Mouse (Mus musculus) hindbrain, embryonic 10.5 days (tissue): ENCODE measurements around the gene Spata13. TPM values are rescaled to one million over a fixed set of nuclear protein-coding genes. Genes with fewer than 3 reads are reported as not detected.

Source experiments
- DNase-seq: peaks from one replicate; pipeline ENCODE4 v3.0.0-alpha.2; 2017; ENCODE audit warnings: low spot score
- H3K27ac ChIP-seq: fragments of 300-500 bp; sonication (generic); 2 replicates; pipeline ENCODE4 v1.5.1; 2016; ENCODE audit warnings: mild to moderate bottlenecking, moderate library complexity
- H3K27me3 ChIP-seq: fragments of 300-500 bp; sonication (generic); 2 replicates; pipeline ENCODE4 v1.6.1; 2016; ENCODE audit warnings: mild to moderate bottlenecking; ENCODE audit not compliant: poor library complexity, insufficient read depth, severe bottlenecking
- H3K36me3 ChIP-seq: fragments of 300-500 bp; sonication (generic); 2 replicates; pipeline ENCODE4 v1.6.1; 2016; ENCODE audit warnings: mild to moderate bottlenecking, moderate library complexity
- H3K4me1 ChIP-seq: fragments of 300-500 bp; sonication (generic); replicated peaks from 2 replicates; pipeline ENCODE4 v1.6.1; 2016; ENCODE audit warnings: mild to moderate bottlenecking
- H3K4me3 ChIP-seq: fragments of 300-500 bp; sonication (generic); 2 replicates; pipeline ENCODE4 v1.5.1; 2016; ENCODE audit warnings: mild to moderate bottlenecking, moderate library complexity
- H3K9me3 ChIP-seq: fragments of 300-500 bp; sonication (generic); 2 replicates; pipeline ENCODE4 v1.6.1; 2016; ENCODE audit warnings: mild to moderate bottlenecking, moderate library complexity
- WGBS: fragments of 180-500 bp; shearing (Covaris S2); methylation state at CpG from one replicate; pipeline ENCODE4 v1.1.7; 2016; 5-methylcytosine and 5-hydroxymethylcytosine counted together
- polyA plus RNA-seq: library from polyadenylated mRNA; unstranded; fragments of >200 nt; fragmentation: Nextera tagmentation; extraction: Ambion mirVana; gene quantifications from 2 replicates; pipeline ENCODE4 v1.2.1, GENCODE M21; 2016

Spata13 gene
- polyA plus RNA-seq, 1 experiment from 2014 or later, result 56.7 TPM

- 81% methylated on average over 14 of the region's 14 CpGs for WGBS
- Histone ChIP-seq H3K36me3 (peaks cover 96% of the 10 kb centered on the region), H3K4me1 (no peaks in the 10 kb centered on the region), H3K4me3 (no peak overlapping the region), H3K27me3 (no peaks in the 10 kb centered on the region), H3K9me3 (no peaks in the 10 kb centered on the region), H3K27ac (no peak overlapping the region)
- DNase-seq, result no peak
These were observed 119.3 kb downstream of the Spata13 start for GRCm38 (mm10) chr14:60752892-60753800.

GRCm38 (mm10) chr14:60753801-60754126 is 120.0 kb downstream of the Spata13 start:
- no peak for DNase-seq
- Histone ChIP-seq H3K27me3 (no peaks in the 10 kb centered on the region), H3K4me1 (no peaks in the 10 kb centered on the region), H3K27ac (no peak overlapping the region), H3K4me3 (no peak overlapping the region), H3K36me3 (peaks cover 96% of the 10 kb centered on the region), H3K9me3 (no peaks in the 10 kb centered on the region)
- 94% methylated on average over 10 of the region's 10 CpGs for WGBS

- H3K27me3 ChIP-seq, result no peaks in the 10 kb centered on the region
- 96% methylated on average over 5 of the region's 5 CpGs for WGBS
- no peak for DNase-seq
- H3K27ac ChIP-seq, result no peak overlapping the region
- no peaks in the 10 kb centered on the region for H3K4me1 ChIP-seq
- no peaks in the 10 kb centered on the region for H3K9me3 ChIP-seq
- H3K36me3 ChIP-seq, result peaks cover 96% of the 10 kb centered on the region
- no peak overlapping the region for H3K4me3 ChIP-seq
These were observed 120.9 kb downstream of the Spata13 start for GRCm38 (mm10) chr14:60754656-60755055.

DNA sequence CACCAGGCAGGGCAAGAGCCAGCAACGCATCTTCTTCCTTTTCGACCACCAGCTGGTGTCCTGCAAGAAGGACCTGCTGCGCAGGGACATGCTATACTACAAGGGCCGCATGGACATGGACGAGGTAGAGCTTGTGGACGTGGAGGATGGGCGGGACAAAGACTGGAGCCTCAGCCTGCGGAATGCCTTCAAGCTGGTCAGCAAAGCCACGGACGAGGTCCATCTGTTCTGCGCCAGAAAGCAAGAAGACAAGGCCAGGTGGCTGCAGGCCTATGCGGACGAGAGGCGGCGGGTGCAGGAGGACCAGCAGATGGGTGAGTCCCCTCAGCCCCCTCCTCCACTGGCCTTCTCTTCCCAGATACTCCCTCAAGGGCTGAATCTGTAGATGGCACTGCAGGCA is 122.5 kb downstream of the Spata13 start:
- Histone ChIP-seq H3K36me3 (peaks cover 96% of the 10 kb centered on the region), H3K4me3 (no peak overlapping the region), H3K9me3 (no peaks in the 10 kb centered on the region), H3K27me3 (no peaks in the 10 kb centered on the region), H3K4me1 (no peaks in the 10 kb centered on the region), H3K27ac (no peak overlapping the region)
- WGBS, result 92% methylated on average over 15 of the region's 15 CpGs
- no peak for DNase-seq

GRCm38 (mm10) chr14:60757265-60757664 is 123.5 kb downstream of the Spata13 start:
- H3K36me3 ChIP-seq, result peaks cover 96% of the 10 kb centered on the region
- H3K27me3 ChIP-seq, result no peaks in the 10 kb centered on the region
- no peaks in the 10 kb centered on the region for H3K4me1 ChIP-seq
- H3K27ac ChIP-seq, result no peak overlapping the region
- DNase-seq, result no peak
- WGBS, result 95% methylated on average over 8 of the region's 8 CpGs
- H3K9me3 ChIP-seq, result no peaks in the 10 kb centered on the region
- H3K4me3 ChIP-seq, result no peak overlapping the region

DNA sequence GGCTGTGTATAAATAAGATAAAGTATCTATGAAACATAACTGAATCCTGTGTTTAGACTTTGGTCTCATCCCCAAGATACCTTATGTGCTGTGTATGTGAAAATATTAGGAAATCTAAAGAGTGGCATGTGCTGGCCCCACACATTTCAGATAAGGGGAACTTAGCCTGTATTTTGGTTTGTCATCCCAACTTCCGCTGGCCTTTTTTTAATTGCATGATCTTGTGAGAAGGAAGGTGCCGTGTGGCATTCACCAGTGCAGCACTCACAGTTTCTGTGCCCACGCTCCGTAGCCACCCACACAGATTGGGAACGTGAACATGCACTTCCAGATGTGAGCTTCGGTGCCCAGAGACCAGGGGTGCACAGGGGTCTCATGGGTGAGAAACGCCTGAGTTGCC is 123.9 kb downstream of the Spata13 start:
- no peaks in the 10 kb centered on the region for H3K27me3 ChIP-seq
- H3K4me3 ChIP-seq, result no peak overlapping the region
- DNase-seq, result no peak
- WGBS, result 95% methylated on average over 7 of the region's 7 CpGs
- peaks cover 100% of the 10 kb centered on the region for H3K36me3 ChIP-seq
- no peak overlapping the region for H3K27ac ChIP-seq
- H3K4me1 ChIP-seq, result no peaks in the 10 kb centered on the region
- no peaks in the 10 kb centered on the region for H3K9me3 ChIP-seq

DNA sequence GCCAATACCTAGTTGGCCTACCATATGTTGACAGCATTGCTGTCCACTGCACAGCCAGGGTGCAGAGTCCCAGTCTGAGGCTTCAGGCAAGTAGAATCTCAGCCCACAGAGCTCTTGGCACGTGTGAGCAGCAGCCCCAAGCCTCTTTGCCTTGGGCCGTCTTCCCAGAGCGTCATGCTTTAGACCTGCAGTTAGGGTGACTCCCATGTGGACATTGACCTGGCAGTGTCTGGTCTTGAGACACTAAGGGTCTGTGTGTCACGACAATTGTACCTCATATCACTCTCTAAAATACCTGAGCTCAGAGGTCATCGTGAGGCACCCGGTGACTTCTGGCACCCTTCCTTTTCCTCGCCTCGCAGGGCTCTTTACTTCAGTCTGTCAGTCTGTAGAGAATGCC is 125.3 kb downstream of the Spata13 start:
- Histone ChIP-seq H3K27me3 (no peaks in the 10 kb centered on the region), H3K36me3 (peaks cover 100% of the 10 kb centered on the region), H3K27ac (no peak overlapping the region), H3K4me3 (no peak overlapping the region), H3K4me1 (no peaks in the 10 kb centered on the region), H3K9me3 (no peaks in the 10 kb centered on the region)
- no peak for DNase-seq
- whole genome bisulfite sequencing, result 96% methylated on average over 8 of the region's 8 CpGs

- no peak for DNase-seq
- Histone ChIP-seq H3K36me3 (peaks cover 80% of the 10 kb centered on the region), H3K27me3 (no peaks in the 10 kb centered on the region), H3K4me3 (no peak overlapping the region), H3K9me3 (no peaks in the 10 kb centered on the region), H3K27ac (no peak overlapping the region), H3K4me1 (peaks cover 7% of the 10 kb centered on the region; the same call in 1 of the 2 replicates)
- WGBS, result 76% methylated on average over 10 of the region's 10 CpGs
These were observed 128.0 kb downstream of the Spata13 start for GRCm38 (mm10) chr14:60761801-60762200.

- WGBS, result 85% methylated on average over 7 of the region's 7 CpGs
- H3K4me3 ChIP-seq, result no peak overlapping the region
- H3K36me3 ChIP-seq, result peaks cover 70% of the 10 kb centered on the region
- H3K27ac ChIP-seq, result no peak overlapping the region
- H3K4me1 ChIP-seq, result peaks cover 7% of the 10 kb centered on the region; the same call in 1 of the 2 replicates
- no peaks in the 10 kb centered on the region for H3K27me3 ChIP-seq
- no peaks in the 10 kb centered on the region for H3K9me3 ChIP-seq
- DNase-seq, result no peak
These were observed 129.0 kb downstream of the Spata13 start for GRCm38 (mm10) chr14:60762754-60763153.

DNA sequence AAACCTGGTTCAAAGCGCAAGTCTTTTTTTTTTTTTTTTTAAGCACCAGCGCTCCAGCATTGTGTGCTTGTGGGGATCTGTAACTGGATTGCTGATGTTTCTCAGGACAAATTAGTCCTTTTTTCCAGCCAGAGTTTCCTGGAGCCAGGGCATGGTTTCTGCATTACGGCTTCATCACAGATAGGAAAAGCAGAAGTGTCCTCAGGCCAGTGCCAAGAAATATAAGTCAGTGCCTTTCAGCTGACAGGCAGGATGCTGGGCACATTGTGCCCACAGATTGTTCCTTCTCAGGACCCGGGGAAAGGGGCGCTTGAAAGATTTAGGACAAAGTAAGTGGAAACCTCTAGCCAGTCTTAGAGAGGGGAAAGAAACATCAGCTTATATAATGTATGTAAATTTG is 129.9 kb downstream of the Spata13 start:
- Histone ChIP-seq H3K9me3 (no peaks in the 10 kb centered on the region), H3K27me3 (no peaks in the 10 kb centered on the region), H3K36me3 (peaks cover 60% of the 10 kb centered on the region), H3K4me1 (peaks cover 7% of the 10 kb centered on the region; the same call in 1 of the 2 replicates), H3K4me3 (no peak overlapping the region), H3K27ac (no peak overlapping the region)
- no peak for DNase-seq
- WGBS, result 95% methylated on average over 5 of the region's 5 CpGs

GRCm38 (mm10) chr14:60764526-60764925 is 130.7 kb downstream of the Spata13 start:
- Histone ChIP-seq H3K36me3 (peaks cover 52% of the 10 kb centered on the region), H3K4me1 (peaks cover 7% of the 10 kb centered on the region; the same call in 1 of the 2 replicates), H3K9me3 (no peaks in the 10 kb centered on the region), H3K4me3 (no peak overlapping the region), H3K27ac (no peak overlapping the region), H3K27me3 (no peaks in the 10 kb centered on the region)
- WGBS, result 84% methylated on average over 4 of the region's 4 CpGs
- no peak for DNase-seq

DNA sequence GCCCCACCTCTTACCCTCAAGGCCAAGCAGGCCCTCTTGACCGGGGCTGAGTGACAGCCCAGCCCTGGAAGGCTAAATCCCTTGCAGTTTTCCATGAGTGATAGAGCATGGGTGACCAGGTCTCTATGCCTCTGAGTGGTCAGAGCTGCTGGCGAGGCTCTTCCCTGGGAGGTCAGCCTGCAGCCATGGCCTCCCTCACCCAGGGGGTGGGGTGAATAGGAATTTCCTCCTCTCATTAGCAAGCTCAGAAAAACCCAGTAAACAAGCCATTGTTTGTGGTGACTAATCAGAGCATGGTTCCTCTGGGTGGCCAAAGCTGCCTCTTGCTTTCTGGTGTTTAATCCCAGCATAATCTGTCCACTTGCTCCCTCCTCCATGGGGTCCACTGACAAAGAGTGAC is 131.2 kb downstream of the Spata13 start:
- 61% methylated on average over 2 of the region's 2 CpGs for WGBS
- Histone ChIP-seq H3K9me3 (no peaks in the 10 kb centered on the region), H3K36me3 (peaks cover 47% of the 10 kb centered on the region), H3K4me3 (no peak overlapping the region), H3K4me1 (peaks cover 7% of the 10 kb centered on the region; the same call in 1 of the 2 replicates), H3K27me3 (no peaks in the 10 kb centered on the region), H3K27ac (no peak overlapping the region)
- no peak for DNase-seq

GRCm38 (mm10) chr14:60767884-60768283 is 134.1 kb downstream of the Spata13 start, which contains the start of gene C1qtnf9:
C1qtnf9 (plus strand) TSS chr14:60768134.
- whole genome bisulfite sequencing, result 73% methylated on average over 4 of the region's 4 CpGs
- no peaks in the 10 kb centered on the region for H3K27me3 ChIP-seq

More at GRCm38 (mm10) chr14:60767884-60768283, 134.1 kb downstream of the Spata13 start, which contains the start of gene C1qtnf9:
- Histone ChIP-seq H3K36me3 (peaks cover 19% of the 10 kb centered on the region), H3K4me1 (peaks cover 7% of the 10 kb centered on the region; the same call in 1 of the 2 replicates), H3K4me3 (no peak within 1 kb of the TSS), H3K27ac (no peak within 1 kb of the TSS), H3K9me3 (no peaks in the 10 kb centered on the region)
- DNase-seq, result no peak
